Mouse (Mus musculus) small intestine, adult 10 weeks (tissue): Measurements from ENCODE around the gene Herpud2. TPM values are rescaled to one million over a fixed set of nuclear protein-coding genes. Genes with fewer than 3 reads are reported as not detected.

Experiments
- polyA plus RNA-seq: library from polyadenylated mRNA; stranded (reverse); fragments of 350-450 nt; fragmentation: Illumina TruSeq; extraction: RNeasy Lipid Tissue Mini Kit (QIAGEN cat#74804); gene quantifications from one replicate; pipeline ENCODE4 v1.2.3, GENCODE M21; 2014; ENCODE audit warnings: low replicate concordance

The Herpud2 gene
- 47.6 TPM for polyA plus RNA-seq

DNA sequence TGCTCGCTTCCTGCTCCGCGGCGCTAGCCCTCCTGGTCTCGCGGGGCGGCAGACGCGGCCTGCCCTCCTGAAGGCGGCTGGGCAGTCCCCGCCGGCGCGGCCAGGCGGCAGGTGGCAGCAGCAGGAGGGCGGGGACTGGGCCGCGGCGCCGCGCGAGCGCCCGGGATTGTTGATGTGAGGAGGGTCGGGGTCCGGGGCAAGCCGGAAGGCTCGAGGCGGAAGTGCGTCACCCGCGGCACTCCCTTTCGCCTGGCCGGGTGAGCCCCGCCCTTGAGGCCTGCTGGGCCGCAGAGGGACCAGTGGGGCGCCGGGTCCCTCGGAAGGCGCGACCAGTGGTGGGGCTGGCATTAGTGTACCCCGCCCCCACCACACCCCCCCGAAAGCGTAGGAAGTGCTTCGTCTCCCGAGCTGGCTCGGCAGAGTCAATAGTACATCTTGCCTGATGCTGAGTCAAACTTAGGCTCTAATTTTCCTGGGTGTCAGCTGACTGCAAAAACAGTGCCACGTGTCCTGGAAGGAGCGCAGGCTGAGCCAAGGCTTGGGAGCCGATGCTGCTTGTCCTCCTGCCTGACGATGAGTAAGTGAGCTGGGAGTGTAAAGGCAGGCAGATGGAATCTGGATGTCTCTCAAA is at the start of gene Herpud2:
TSS of gene Herpud2 (minus strand) at position 210 of the 631 bp plus-strand sequence.

DNA sequence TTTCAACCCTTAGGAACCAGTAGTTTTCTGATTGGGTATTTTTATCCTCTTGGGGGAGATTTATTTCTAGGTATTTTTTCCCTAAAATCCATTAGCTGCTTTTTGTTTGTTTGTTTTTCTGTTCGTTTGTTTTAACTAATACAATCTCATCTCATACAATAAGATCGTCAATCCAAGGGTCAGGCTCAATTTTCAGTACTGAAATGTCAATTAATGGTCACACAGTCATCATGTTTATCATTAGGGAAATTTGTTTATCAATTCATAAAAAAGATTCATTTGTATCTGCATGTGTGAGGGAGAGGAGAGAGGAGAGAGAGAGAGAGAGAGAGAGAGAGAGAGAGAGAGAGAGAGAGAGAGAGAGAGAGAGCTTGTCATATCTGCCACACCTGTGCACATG is 62.5 kb downstream of the Herpud2 start, which contains the start of gene Gm10181:
TSS of gene Gm10181 (plus strand) at position 301 of the 400 bp plus-strand sequence.

Other genes starting within 250 kb of the Herpud2 start
- gene Gm10181, start 62.4 kb downstream of the Herpud2 start, polyA plus RNA-seq, result not detected
- gene Sept7, start 100.6 kb upstream of the Herpud2 start, polyA plus RNA-seq, result 445 TPM